Mouse (Mus musculus) urinary bladder, adult 2 months (tissue): ENCODE data around the gene Ier3. TPM values are rescaled to one million over a fixed set of nuclear protein-coding genes. Genes with fewer than 3 reads are reported as not detected.
"Not testable (repeated sequence)": the region's sequence is repeated elsewhere in the genome, so short reads cannot be mapped to it uniquely, and the experiment has no call there.

Source experiments
- DNase-seq: peaks from one replicate; pipeline ENCODE4 v3.0.0; 2022; ENCODE audit warnings: low spot score
- polyA plus RNA-seq: library from polyadenylated mRNA; depleted of rRNA; stranded (reverse); fragments of >200 nt; gene quantifications from 2 replicates; pipeline ENCODE4 v1.2.3, GENCODE M21; 2012

Ier3 gene
- polyA plus RNA-seq, 1 experiment, result 73.7 TPM

- peak; percentile 30 for DNase-seq
Observed at GRCm38 (mm10) chr17:35835424-35836140, 14.1 kb downstream of the Ier3 start.

DNA sequence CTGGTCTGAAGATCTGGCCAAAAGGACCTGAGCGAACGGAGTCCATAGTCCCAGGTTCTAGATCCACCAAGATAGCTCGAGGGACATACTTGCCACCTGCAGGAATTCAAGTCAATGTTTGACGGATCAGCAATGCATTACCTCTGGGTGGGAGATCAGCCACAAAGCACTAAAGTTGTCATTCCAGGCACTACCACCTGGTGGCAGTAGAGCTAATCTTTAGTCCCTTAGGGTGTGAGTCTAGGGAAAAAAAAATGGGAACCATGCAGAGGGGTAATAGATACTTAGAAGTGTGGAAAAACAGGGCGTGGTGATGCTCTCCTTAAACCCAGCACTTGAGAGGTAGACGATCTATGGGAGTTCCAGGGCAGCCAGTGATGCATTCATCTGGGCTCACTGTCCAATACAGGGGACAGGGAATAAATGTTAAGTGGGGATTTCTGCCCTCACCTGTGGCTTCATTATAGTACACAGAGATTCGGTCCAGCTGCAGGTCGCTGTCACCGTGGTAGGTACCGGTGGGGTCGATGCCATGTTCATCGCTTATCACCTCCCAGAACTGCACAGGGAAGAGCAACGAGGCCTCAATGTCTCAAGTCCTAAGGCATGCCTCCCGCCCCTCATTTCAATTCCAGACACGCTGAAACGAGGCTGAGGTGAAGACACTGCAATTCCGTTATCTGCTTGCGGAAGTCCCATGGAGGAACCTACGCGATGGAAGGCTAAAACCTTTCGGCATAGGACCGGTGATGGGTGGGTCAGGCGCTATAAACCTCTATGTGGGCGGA, 14.9 kb downstream of the Ier3 start:
- peak; percentile 41 for DNase-seq

DNA sequence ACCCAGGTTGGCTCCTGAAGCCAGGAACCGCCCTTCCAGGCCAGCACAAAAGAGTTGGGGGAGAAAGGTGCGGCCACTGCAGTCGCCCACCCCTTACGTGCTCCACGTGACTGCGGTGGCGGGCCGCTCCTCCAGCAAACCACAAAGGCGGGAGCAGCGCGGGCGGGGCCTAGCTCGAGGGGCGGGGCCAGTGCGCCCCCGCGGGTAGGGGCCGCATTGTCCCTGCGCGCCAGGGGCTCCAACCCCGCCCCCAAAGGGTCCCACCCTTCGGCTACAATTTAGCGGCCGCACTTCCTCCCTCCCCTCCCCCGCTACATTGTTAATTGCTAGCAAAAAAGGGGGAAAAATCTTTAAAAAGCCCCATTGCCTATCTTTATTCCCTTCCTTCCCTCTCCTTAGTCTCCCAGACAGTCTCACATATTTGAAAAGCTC, 15.5 kb downstream of the Ier3 start:
- DNase-seq, result peak; percentile 67

- DNase-seq, result peak; percentile 32
Observed at GRCm38 (mm10) chr17:35837487-35837886, 16.0 kb downstream of the Ier3 start.

DNA sequence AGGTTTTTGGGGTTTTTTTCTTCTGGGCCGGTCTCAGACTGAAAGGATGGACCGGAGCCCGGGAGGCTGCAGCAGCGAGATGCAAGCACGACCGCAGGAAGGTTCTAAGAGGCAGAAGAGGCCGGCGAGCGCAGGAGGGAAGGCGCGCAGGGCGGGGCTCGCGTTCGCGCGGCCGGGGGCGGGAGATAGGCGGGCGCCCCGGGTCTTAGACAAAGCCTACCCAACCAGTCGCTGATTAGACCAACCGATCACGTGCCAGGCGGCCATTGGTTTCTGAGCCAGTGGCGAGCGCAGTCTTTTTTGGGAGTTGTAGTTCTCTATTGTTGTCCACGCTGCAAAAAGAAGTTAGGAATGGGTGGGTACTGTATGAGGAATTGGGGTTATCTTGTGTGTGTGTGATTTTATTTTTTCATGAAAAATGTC, 16.6 kb downstream of the Ier3 start, which contains the start of gene Tubb5:
Gene Tubb5 (minus strand): TSS at position 185 of the 423 bp plus-strand sequence.
- peak; percentile 91 for DNase-seq

GRCm38 (mm10) chr17:35838570-35838969, 17.1 kb downstream of the Ier3 start:
- no peak for DNase-seq

GRCm38 (mm10) chr17:35839002-35839401, 17.5 kb downstream of the Ier3 start:
- not testable (repeated sequence) for DNase-seq

GRCm38 (mm10) chr17:35840561-35840960, 19.1 kb downstream of the Ier3 start:
- DNase-seq, result no peak

DNA sequence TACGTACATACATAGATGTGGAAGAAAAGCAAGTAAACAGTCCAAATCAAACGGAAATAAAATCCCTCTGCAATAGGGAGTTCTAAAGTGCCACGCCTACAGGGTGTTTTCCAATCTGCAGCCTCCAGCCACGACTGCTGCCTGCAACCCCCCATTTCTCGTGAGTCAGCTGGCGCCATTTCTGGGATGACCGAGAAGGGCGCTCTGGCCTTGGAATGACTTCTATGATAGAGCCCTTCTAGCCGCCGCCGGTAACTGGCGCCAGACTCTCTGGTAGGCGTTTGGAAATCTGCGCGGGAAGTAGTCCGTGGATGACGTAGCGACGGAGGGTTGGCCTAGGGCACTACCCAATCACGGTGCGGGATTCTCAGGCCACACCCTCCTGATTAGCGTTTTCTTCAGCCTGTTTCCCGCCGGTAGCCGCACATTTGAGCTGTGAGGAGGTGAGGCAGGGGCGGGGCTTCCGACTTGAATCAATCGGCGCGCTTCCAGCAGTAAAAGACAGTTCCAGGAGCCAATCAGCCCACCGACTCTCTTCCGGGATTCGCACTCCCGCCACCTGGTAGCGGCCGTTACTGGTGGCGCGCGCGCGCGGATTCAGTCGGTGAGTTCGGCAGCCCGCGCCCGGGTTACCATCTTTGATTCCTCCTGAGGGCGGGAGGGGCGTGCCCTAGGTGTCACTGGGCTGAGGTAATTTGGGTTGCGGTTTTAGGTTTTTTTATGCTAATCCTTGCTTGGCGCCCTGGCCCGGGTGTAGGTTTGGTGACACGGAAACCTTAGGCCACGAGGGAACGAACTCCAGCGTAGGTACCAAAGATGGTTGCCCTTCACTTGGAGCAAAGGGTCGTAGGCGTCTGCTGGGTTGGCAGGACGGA, 19.8 kb downstream of the Ier3 start, which contains the start of gene Mdc1:
Gene Mdc1 (plus strand): TSS at position 440 of the 875 bp plus-strand sequence.
- peak; percentile 87 for DNase-seq

DNA sequence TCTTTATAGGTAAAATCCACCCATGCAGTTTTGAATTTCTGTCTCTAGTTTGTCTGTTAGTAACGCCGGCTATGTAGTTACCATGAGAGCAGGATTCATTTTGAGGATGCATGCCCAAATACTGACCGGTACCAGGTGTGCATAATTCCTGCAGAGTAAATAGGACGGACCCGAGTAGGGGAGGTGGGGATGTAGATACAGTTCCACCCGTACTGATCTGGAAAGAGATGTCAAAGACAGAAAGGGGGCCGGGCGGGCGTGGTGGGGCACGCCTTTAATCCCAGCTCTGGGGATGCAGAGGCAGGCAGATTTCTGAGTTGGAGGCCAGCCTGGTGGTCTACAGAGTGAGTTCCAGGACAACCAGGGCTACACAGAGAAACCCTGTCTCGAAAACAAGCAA, 20.5 kb downstream of the Ier3 start:
- peak; percentile 19 for DNase-seq

- DNase-seq, result no peak
Observed at GRCm38 (mm10) chr17:35843514-35843913, 22.0 kb downstream of the Ier3 start.

DNA sequence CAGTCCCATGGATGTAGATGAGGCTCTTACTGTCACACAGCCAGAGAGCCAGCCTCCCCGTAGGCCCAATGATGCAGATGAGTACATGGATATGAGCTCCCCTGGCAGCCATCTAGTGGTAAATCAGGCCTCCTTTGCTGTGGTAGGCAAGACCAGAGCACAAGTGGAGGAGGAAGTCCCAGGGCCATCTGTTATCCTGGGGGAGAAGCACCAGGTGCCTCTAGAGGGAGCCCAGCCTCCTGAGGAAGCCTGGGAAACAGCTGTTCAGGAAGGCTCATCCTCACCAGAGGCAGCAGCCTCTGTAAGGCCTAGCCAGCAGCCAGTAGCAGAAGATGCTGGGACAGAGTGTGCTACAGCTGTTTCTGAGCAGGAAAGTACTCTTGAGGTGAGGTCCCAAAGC, 26.6 kb downstream of the Ier3 start:
- no peak for DNase-seq

GRCm38 (mm10) chr17:35850974-35851373, 29.5 kb downstream of the Ier3 start:
- no peak for DNase-seq

DNA sequence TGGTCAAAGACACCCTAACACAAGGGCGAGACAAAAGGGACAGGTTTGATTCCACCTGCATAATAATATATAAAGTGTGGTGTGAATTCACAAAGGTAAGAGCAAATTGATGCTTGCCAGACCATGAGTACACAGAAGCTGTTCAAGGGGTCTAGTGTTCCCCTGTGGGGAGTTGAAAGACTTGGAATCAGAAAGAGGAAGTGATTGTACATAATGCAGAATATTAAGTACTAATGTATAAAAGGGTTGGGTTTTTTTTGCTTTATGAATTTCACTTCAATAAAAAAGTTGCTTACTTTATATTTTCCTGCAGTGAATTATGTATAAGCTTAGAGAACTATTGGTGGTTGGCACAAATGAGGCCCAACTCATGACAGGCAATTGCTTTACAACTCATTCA, 37.9 kb downstream of the Ier3 start:
- DNase-seq, result no peak

- no peak for DNase-seq
Observed at GRCm38 (mm10) chr17:35859835-35860234, 38.4 kb downstream of the Ier3 start.

DNA sequence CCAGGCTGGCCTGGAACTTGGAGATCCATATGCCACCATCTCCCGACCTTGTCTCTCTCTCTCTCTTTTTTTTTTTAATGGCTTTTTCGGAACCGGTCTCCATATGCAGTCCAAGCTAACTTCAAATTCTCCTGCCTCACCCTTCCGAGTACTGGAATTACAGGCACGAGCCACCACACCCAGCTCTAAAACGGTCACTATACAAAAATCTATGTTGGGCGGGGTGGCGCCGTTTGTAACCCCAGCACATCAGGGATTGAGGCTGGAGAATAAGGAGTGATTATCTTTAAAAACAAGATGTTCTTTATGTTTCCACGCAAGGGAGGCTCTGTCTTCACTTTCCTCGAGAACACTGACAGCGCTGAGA, 39.3 kb downstream of the Ier3 start:
- DNase-seq, result no peak

- peak; percentile 88 for DNase-seq
Observed at GRCm38 (mm10) chr17:35861198-35861857, 39.8 kb downstream of the Ier3 start, which contains the start of gene Nrm. Gene Nrm (plus strand): TSS chr17:35861318.

DNA sequence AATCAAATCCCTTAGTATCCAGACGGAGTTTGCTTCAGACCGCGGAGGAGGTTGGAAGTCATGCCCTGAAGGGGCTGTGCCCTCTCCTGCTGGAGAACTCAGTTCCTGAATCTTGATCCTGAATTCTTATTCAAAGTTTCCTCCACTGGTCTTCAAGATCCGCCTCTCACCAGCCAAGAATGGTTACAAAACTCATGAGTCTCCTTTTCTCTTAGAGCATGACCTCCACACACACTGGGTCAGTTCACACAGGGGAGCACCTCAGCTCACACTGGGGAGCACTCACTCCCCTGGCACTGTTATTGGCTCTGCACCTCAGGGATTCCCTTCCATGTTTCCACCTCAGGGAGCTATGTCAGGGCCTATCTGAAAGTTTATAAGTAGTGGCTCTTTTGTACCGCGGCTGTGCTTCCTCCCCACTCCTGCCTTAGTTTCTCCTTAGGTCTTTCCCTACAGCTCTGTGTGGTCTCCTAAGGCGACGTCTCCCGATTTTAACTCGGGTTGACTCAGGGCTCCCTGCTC, 43.4 kb downstream of the Ier3 start:
- DNase-seq, result no peak

GRCm38 (mm10) chr17:35865481-35866280, 44.2 kb downstream of the Ier3 start, which contains the start of gene Ppp1r18:
Gene Ppp1r18 (plus strand): TSS chr17:35865593.
- peak; percentile 53 for DNase-seq

DNA sequence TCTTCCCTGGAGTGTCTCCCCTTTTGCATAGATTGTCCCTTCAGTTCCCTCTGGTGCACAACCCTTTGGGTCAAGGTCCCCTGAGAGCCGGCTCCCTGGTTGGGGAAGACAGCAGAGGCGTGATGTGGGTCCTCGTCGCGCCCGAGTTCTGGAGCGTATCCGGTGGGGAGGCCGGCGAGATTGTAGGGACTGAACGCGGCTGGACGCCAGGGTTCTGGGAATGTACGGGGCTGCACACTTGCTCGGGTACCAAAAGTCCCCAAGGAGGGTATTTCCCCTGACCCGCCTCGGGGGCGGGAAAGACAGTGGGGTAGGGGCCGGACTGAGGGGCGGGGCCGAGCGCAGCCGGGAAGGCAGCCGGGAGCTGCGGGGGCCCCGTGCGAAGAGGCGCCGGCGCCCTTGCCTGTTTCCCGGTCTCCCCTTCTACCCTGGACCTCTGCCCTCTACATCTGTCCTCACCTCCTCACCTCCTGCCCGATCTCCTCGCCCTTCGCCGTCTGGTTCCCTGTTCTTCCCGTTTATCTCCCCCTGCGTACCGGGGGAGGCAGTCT, 44.9 kb downstream of the Ier3 start:
- DNase-seq, result no peak
